Mouse (Mus musculus) MEL (cell line): ENCODE results near the gene Ccdc152. TPM values are rescaled to one million over a fixed set of nuclear protein-coding genes. Genes with fewer than 3 reads are reported as not detected.

Experiments used
- DNase-seq: peaks from one replicate; pipeline ENCODE4 v3.0.0; 2011; ENCODE audit warnings: low read depth, low spot score
- H3K27ac ChIP-seq: 2 replicates; pipeline ENCODE4 v1.5.1; 2012; ENCODE audit warnings: low read depth, mild to moderate bottlenecking, control low read depth, low read length, moderate library complexity; ENCODE audit not compliant: control insufficient read depth
- H3K27me3 ChIP-seq, 2 experiments: fragments of 150-350 bp in 1 of 2; sonication (generic) in 1 of 2; 2 replicates each; pipeline ENCODE4 v1.6.1; 2012; ENCODE audit warnings: low read length in 2 of 2, mild to moderate bottlenecking in 2 of 2, improper control_type of control experiment in 1 of 2, moderate library complexity in 1 of 2; ENCODE audit not compliant: insufficient read depth in 2 of 2, control insufficient read depth in 1 of 2
- H3K36me3 ChIP-seq, 2 experiments: 2 replicates each; pipeline ENCODE4 v1.6.1; 2012 to 2014; ENCODE audit warnings: low read length in 2 of 2, improper control_type of control experiment in 1 of 2, inconsistent platforms in 1 of 2, mild to moderate bottlenecking in 1 of 2; ENCODE audit not compliant: insufficient read depth in 2 of 2, control insufficient read depth in 1 of 2
- H3K4me1 ChIP-seq, 2 experiments: fragments of 150-350 bp in 1 of 2; sonication (generic) in 1 of 2; 2 replicates each; pipeline ENCODE4 v1.6.1; 2012; ENCODE audit warnings: low read length in 2 of 2, improper control_type of control experiment in 1 of 2, mild to moderate bottlenecking in 1 of 2; ENCODE audit not compliant: insufficient read depth in 2 of 2, control insufficient read depth in 1 of 2
- H3K4me3 ChIP-seq, 2 experiments: fragments of 150-350 bp in 1 of 2; sonication (generic) in 1 of 2; 2 replicates each; pipeline ENCODE4 v1.5.1; 2012; ENCODE audit warnings: low read depth in 2 of 2, low read length in 2 of 2, mild to moderate bottlenecking in 2 of 2, moderate library complexity in 2 of 2, control low read depth in 1 of 2, improper control_type of control experiment in 1 of 2; ENCODE audit not compliant: control insufficient read depth in 1 of 2, insufficient read depth in 1 of 2
- H3K79me2 ChIP-seq: 2 replicates; pipeline ENCODE4 v1.6.1; 2012; ENCODE audit warnings: mild to moderate bottlenecking, low read length, moderate library complexity; ENCODE audit not compliant: control insufficient read depth, poor library complexity, insufficient read depth
- H3K9ac ChIP-seq: 2 replicates; pipeline ENCODE4 v1.6.1; 2012; ENCODE audit warnings: low read depth, mild to moderate bottlenecking, control low read depth, low read length, moderate library complexity; ENCODE audit not compliant: control insufficient read depth, poor library complexity, severe bottlenecking
- H3K9me3 ChIP-seq: fragments of 150-350 bp; sonication (generic); replicated peaks from 2 replicates; pipeline ENCODE4 v1.6.1; 2012; ENCODE audit warnings: mild to moderate bottlenecking, low read length, improper control_type of control experiment, moderate library complexity; ENCODE audit not compliant: insufficient read depth
- CHD1 ChIP-seq: IDR thresholded peaks from 2 replicates; pipeline ENCODE4 v1.6.1; 2012; ENCODE audit warnings: low read depth, mild to moderate bottlenecking, inconsistent platforms, low read length, improper control_type of control experiment
- ETS1 ChIP-seq: IDR thresholded peaks from 2 replicates; pipeline ENCODE4 v1.6.1; 2012; ENCODE audit warnings: low read depth, mild to moderate bottlenecking, inconsistent platforms, low read length, improper control_type of control experiment, moderate library complexity
- GABPA ChIP-seq: IDR thresholded peaks from 2 replicates; pipeline ENCODE4 v1.6.1; 2012; ENCODE audit warnings: low read depth, mild to moderate bottlenecking, inconsistent platforms, low read length, improper control_type of control experiment, moderate library complexity
- JUND ChIP-seq: IDR thresholded peaks from 2 replicates; pipeline ENCODE4 v1.6.1; 2011; ENCODE audit warnings: low read depth, mild to moderate bottlenecking, improper control_type of control experiment, low read length
- MAFK ChIP-seq: IDR thresholded peaks from 2 replicates; pipeline ENCODE4 v1.6.1; 2011; ENCODE audit warnings: low read depth, mild to moderate bottlenecking, low read length, improper control_type of control experiment, borderline replicate concordance
- MEF2A ChIP-seq: IDR thresholded peaks from 2 replicates; pipeline ENCODE4 v1.6.1; 2014; ENCODE audit warnings: low read depth, mild to moderate bottlenecking, inconsistent platforms, low read length, improper control_type of control experiment; ENCODE audit not compliant: poor library complexity, insufficient replicate concordance, severe bottlenecking; ENCODE audit errors: extremely low read depth
- MYB ChIP-seq: IDR thresholded peaks from 2 replicates; pipeline ENCODE4 v1.6.1; 2011; ENCODE audit warnings: mild to moderate bottlenecking, low read depth, low read length, improper control_type of control experiment
- MYC ChIP-seq: IDR thresholded peaks from 2 replicates; pipeline ENCODE4 v1.6.1; 2011; ENCODE audit warnings: low read depth, mild to moderate bottlenecking, low read length, improper control_type of control experiment, moderate library complexity
- NELFE ChIP-seq: IDR thresholded peaks from 2 replicates; pipeline ENCODE4 v1.6.1; 2011; ENCODE audit warnings: low read depth, low read length, improper control_type of control experiment
- NRF1 ChIP-seq: IDR thresholded peaks from 2 replicates; pipeline ENCODE4 v1.6.1; 2014; ENCODE audit warnings: low read depth, mild to moderate bottlenecking, inconsistent platforms, low read length, improper control_type of control experiment, moderate library complexity; ENCODE audit not compliant: poor library complexity, insufficient read depth, severe bottlenecking
- POLR2A ChIP-seq, 2 experiments: IDR thresholded peaks; 2 replicates each; pipeline ENCODE4 v1.6.1; 2011 to 2012; ENCODE audit warnings: low read length in 2 of 2, mild to moderate bottlenecking in 2 of 2, control low read depth in 1 of 2, improper control_type of control experiment in 1 of 2, low read depth in 1 of 2, moderate library complexity in 1 of 2; ENCODE audit not compliant: control insufficient read depth in 1 of 2, insufficient read depth in 1 of 2, poor library complexity in 1 of 2
- POLR2AphosphoS2 ChIP-seq: IDR thresholded peaks from 2 replicates; pipeline ENCODE4 v1.6.1; 2011; ENCODE audit warnings: low read length, improper control_type of control experiment
- RAD21 ChIP-seq: IDR thresholded peaks from 2 replicates; pipeline ENCODE4 v1.6.1; 2011; ENCODE audit warnings: mild to moderate bottlenecking, low read depth, low read length, improper control_type of control experiment
- RCOR1 ChIP-seq: IDR thresholded peaks from 2 replicates; pipeline ENCODE4 v1.6.1; 2012; ENCODE audit warnings: low read depth, mild to moderate bottlenecking, inconsistent platforms, low read length, improper control_type of control experiment
- SIN3A ChIP-seq: IDR thresholded peaks from 2 replicates; pipeline ENCODE4 v1.6.1; 2012; ENCODE audit warnings: low read length, improper control_type of control experiment, inconsistent platforms
- SMC3 ChIP-seq: IDR thresholded peaks from 2 replicates; pipeline ENCODE4 v1.6.1; 2011; ENCODE audit warnings: low read depth, low read length, improper control_type of control experiment
- TAL1 ChIP-seq: IDR thresholded peaks from 2 replicates; pipeline ENCODE4 v1.6.1; 2012; ENCODE audit warnings: mild to moderate bottlenecking, inconsistent platforms, low read length, moderate library complexity, mixed read lengths
- TBP ChIP-seq: IDR thresholded peaks from 2 replicates; pipeline ENCODE4 v1.8.0; 2011; ENCODE audit warnings: low read depth, low read length, improper control_type of control experiment
- USF1 ChIP-seq: IDR thresholded peaks from 2 replicates; pipeline ENCODE4 v1.6.1; 2014; ENCODE audit warnings: low read depth, mild to moderate bottlenecking, inconsistent platforms, low read length, improper control_type of control experiment, moderate library complexity
- USF2 ChIP-seq, 2 experiments: IDR thresholded peaks; 2 replicates each; pipeline ENCODE4 v1.6.1; 2011 to 2012; ENCODE audit warnings: improper control_type of control experiment in 2 of 2, low read length in 2 of 2, borderline replicate concordance in 1 of 2, inconsistent platforms in 1 of 2, low read depth in 1 of 2, mild to moderate bottlenecking in 1 of 2; ENCODE audit not compliant: insufficient read depth in 1 of 2
- ZC3H11A ChIP-seq: IDR thresholded peaks from 2 replicates; pipeline ENCODE4 v1.6.1; 2012; ENCODE audit warnings: low read depth, mild to moderate bottlenecking, inconsistent platforms, low read length, improper control_type of control experiment
- ZMIZ1 ChIP-seq: IDR thresholded peaks from 2 replicates; pipeline ENCODE4 v1.6.1; 2012; ENCODE audit warnings: low read depth, mild to moderate bottlenecking, inconsistent platforms, low read length, improper control_type of control experiment, moderate library complexity
- ZNF384 ChIP-seq: IDR thresholded peaks from 2 replicates; pipeline ENCODE4 v1.6.1; 2012; ENCODE audit warnings: low read depth, mild to moderate bottlenecking, inconsistent platforms, low read length, improper control_type of control experiment
- polyA plus RNA-seq, 2 experiments: library from polyadenylated mRNA; stranded (reverse) in 1 of 2; unstranded in 1 of 2; fragments of >175 nt in 1 of 2; fragments of >200 nt in 1 of 2; gene quantifications; 2 replicates each; pipeline versions ENCODE4 v1.2.1 to v1.2.4; 2012; ENCODE audit warnings: low replicate concordance in 2 of 2, low read depth in 1 of 2; ENCODE audit not compliant: insufficient read length in 2 of 2, insufficient read depth in 1 of 2, missing spikeins in 1 of 2
- total RNA-seq: library from RNA; depleted of rRNA; stranded (reverse); fragments of 300-350 nt; gene quantifications from 2 replicates; pipeline ENCODE4 v1.2.3, GENCODE M21; 2012; rRNA removed

Ccdc152 gene
- not detected in 2 replicates for total RNA-seq
- not detected for polyA plus RNA-seq

DNA sequence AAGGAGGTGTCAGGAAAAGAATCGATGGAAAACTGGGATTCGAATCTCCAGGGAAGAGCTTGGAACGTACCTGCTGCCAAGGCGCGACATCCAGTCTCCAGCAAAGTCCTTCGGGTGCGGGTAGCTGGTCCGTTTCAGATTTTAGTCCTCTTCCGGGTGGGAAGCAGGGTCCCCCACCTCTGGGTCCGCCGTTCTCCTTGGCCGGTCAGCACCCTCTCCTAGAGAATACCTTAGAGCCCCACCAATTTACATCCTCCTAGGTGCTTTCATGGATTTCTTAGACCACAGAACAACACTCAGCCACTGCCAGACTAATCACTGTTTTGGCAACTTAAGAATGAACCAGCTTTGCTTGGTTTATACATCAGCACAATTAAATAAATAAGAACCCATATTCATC, at the start of gene Ccdc152:
Gene Ccdc152, minus strand, starts transcription at position 101 of the 400 bp plus-strand sequence.
- no peak for DNase-seq
- H3K9me3 ChIP-seq = no peaks in the 10 kb centered on the region
- H3K27ac ChIP-seq = no peak within 1 kb of the TSS
- H3K4me1 ChIP-seq = no peaks in the 10 kb centered on the region
- H3K27me3 ChIP-seq = no peaks in the 10 kb centered on the region
- H3K4me3 ChIP-seq = no peak within 1 kb of the TSS
- no peaks in the 10 kb centered on the region for H3K79me2 ChIP-seq
- H3K9ac ChIP-seq = no peak within 1 kb of the TSS
- H3K36me3 ChIP-seq = no peaks in the 10 kb centered on the region
- TF ChIP-seq CHD1 (no peak), NELFE (no peak), NRF1 (no peak), POLR2A (IDR thresholded peaks at IDR 0.05; ENCODE audit: control insufficient read depth in 1 of 2, insufficient read depth in 1 of 2, low read depth in 1 of 2, low read length in 2 of 2, poor library complexity in 1 of 2) (no peak), RCOR1 (no peak), MEF2A (no peak), MYC (no peak), ZMIZ1 (no peak)

GRCm38 (mm10) chr15:3349306-3350064, 46.2 kb upstream of the Ccdc152 start:
- Histone ChIP-seq H3K27ac (no peak overlapping the region), H3K9me3 (no peaks in the 10 kb centered on the region), H3K27me3 (no peaks in the 10 kb centered on the region), H3K4me3 (no peak overlapping the region), H3K36me3 (no peaks in the 10 kb centered on the region), H3K4me1 (no peaks in the 10 kb centered on the region), H3K79me2 (no peaks in the 10 kb centered on the region), H3K9ac (no peak overlapping the region)
- no peak for DNase-seq
- TF ChIP-seq TBP (no peak), TAL1 (no peak), POLR2AphosphoS2 (no peak), USF1 (no peak), MYB (no peak), ZC3H11A (no peak), JUND (no peak), GABPA (no peak), MAFK (no peak), SIN3A (no peak), ETS1 (no peak), RAD21 (no peak), SMC3 (no peak), MEF2A (no peak), USF2 (IDR thresholded peaks at IDR 0.05; ENCODE audit: borderline replicate concordance in 1 of 2, insufficient read depth in 1 of 2, low read depth in 1 of 2, low read length in 2 of 2) (no peak), ZNF384 (no peak), NELFE (no peak), CHD1 (no peak)
- TF ChIP-seq, all 39 proteins: peak for 0
